Mouse (Mus musculus) cerebellum, adult (tissue): Measurements from ENCODE around the gene Bin2.

Experiments used
- ATAC-seq: cut with Nextera tagmentation; 2 replicates; pipeline ENCODE4 v1.9.2; 2017; ENCODE audit warnings: mild to moderate bottlenecking, moderate library complexity, mixed read lengths; ENCODE audit not compliant: insufficient number of reproducible peaks, low FRiP score, low TSS enrichment

The Bin2 gene

DNA sequence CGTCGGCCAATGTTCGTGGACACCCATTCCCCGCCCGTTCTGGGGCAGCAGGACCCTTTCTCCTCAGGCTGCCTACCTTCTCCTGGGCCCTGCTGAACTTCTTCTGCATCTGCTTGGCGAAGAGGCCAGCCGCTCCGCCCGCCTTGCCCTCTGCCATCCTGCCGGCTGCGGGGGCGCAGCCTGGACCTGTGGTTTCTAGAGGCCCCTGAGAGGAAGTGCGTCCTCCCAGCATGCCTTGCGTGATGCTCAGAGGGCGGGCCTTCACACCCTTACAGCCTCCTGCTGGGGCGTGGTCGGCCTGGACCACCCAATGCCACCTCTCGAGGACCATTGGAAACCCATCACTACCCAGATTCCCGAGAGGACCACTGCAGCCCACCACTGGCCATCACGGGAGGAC is at the start of gene Bin2:
Bin2 (minus strand) TSS at position 217 of the 400 bp plus-strand sequence.
- no peak for ATAC-seq

GRCm38 (mm10) chr15:100718572-100718971 is 49.2 kb upstream of the Bin2 start:
- ATAC-seq, result no peak

DNA sequence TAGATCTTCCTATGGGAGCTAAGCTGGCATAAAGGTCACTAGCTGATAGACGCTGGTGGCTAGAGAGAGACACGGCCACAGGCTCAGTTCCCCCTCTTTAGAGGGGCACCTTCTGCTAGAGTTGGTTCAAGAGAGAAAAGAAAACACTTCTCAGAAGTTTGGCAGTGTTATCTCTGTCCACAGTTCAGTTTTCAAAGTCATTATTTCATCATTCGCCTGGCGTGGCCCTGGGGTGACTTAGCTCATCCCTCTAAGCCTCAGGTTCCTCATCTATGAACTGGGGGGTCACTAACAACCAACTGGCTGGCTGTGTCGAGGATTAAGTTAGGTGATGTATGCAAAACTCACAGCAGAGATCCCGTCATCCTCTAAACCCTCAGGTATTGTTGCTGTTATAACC is 48.6 kb upstream of the Bin2 start:
- no peak for ATAC-seq

DNA sequence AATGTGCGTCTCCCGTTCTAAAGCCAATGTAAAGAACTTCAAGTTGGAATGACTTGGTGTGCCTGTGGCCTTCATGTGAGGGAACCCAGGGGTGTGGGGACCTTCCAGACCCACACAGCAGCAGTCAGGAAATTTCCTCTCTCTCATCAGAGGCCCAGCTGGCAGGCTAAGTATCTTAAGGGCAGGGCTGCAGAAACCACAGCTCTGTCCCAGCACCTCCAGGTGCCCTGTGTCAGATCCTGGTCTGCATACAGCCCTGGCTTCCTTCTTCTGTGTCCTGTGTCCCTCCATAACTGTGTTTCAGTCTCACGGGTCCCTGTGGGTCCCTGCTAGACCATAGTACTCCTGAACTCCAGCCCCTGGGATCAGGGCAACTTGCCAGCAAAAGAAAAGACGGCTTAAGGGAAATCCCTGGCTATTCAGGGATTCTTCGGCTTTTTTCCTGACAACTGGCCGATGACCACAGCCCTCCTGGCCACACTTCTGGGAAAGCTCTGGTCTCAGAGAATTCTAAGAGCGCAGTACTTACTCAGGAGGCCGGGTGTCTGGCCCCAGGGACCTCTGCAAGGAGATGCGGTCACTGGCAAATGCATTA is 46.1 kb upstream of the Bin2 start:
- no peak for ATAC-seq

DNA sequence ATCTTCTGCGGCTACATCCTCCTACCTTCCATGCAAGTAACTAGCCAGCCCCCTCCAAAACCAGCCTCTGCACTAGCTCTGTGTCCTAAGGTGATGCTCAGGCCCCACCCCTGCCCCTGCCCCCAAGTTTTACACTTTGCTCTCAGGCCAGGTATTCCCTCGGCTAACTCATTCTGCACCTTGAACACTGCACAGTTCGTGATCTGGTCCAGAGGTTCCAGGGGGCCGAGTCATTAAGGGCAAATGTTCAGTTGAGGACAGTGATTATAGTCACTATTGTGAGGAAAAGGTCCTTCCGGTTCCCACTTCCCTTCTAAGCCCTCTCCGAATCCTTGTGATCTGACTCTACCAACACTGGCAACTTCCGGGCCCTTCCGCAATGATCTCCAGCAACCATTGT is 45.1 kb upstream of the Bin2 start:
- ATAC-seq, result no peak

- ATAC-seq, result no peak
These were observed 41.5 kb upstream of the Bin2 start for GRCm38 (mm10) chr15:100710838-100711237.

DNA sequence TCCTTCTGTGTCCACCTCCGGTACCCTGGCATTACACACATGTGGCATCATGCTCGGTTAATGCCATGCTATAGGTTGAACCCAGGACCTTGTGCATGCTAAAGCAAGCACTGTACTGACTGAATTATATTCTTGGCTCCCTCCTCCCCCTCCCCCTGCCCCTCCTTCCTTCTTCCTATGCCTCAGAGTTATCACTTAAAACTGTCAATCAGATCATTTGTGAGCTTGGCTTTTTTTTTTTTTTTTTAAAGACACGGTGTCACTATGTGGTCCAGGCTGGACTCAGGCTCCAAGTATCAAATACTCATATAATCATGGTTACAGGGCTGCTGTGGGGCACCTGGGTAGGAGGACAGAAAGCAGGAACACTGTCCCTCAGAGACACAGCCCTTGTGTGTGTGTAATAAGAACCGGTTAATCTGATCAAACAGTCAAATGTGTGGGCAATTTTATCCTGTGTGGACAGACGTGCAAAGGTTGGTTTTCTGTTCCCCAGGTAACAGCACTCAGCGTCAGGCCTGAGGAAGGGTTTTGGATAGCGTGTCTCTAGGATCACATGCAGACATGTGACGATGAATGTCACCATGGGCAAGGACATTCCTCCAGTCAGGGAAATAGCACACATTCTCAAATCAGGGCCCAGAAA is 39.2 kb upstream of the Bin2 start:
- no peak for ATAC-seq

DNA sequence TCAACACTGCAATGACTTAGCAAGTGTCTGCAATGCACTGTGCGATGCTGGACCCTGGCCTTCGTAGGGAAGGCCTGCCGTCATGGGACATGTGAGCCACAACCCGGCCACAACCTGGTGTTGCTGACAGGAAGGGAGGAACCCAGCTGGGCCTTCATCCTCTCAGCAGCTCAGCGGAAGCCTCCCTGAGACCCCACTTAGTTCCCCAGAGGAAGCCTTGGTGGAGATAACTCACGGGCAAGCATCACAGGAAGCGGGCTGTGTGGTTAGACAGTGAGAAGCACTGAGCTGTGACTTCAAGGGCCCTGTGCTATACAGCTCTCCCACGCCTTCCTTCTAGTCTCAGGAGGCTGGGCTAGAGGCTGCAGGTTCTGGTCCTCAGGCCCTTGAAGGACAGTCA is 36.9 kb upstream of the Bin2 start:
- ATAC-seq, result no peak

- ATAC-seq, result no peak
These were observed 36.0 kb upstream of the Bin2 start for GRCm38 (mm10) chr15:100705376-100705775.

DNA sequence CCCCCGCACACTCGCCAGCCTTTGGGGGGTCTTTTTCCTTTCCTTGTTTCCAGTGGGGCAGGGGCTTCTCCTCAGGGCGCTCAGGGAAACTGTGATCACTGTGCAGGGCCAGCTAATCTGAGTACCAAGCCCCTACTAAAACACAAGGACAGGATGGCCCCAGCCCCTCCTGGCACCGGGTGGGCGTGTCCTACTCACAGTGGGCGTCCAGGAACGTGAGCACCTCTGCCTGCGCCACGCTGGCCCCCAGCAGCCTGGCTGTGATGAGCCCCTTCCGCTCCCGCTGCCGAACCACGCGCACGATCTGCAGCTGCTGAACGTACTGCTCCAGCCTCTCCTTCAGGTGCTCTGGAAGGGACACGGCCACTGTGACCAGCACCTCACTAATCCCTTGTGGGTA is 34.6 kb upstream of the Bin2 start:
- no peak for ATAC-seq

DNA sequence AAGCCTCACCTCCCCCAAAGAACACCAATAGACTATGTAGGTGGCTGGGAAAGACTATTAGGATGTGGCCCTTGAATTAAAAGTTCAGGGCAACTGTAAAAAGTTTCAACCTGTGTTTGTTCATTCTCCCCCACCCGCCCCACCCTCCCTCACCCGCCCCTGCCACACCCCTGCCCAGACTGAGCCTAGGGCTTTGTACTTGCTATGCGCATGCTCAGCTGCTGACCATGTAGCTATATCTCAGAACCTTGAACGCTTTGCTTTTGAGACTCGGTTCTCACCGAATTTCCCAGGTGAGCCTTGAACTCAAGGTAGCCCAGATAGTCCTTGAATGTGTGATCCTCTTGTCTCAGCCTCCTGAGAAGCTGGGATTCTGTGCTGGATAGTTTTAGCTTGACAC is 32.5 kb upstream of the Bin2 start:
- no peak for ATAC-seq

- no peak for ATAC-seq
These were observed 31.8 kb upstream of the Bin2 start for GRCm38 (mm10) chr15:100701108-100701507.

- no peak for ATAC-seq
These were observed 31.1 kb upstream of the Bin2 start for GRCm38 (mm10) chr15:100700424-100700823.

DNA sequence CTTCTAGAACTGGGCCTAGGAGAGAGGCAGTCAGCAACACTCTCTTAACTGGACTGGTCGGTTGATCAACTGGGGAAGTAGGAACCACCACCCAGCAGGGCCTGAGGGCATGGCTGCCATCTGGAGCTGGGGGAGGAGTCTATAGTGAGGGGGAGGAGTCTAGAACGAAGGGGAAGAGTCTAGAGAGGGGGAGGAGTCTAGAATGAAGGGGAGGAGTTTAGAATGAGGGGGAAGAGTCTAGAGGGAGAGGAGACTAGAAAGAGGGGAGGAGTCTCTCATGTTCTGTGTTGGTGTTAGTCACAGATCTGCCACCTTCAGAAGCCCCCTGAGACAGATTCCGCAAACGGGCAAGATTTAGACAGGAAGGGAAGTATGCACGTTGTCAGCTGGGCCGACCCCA is 30.0 kb upstream of the Bin2 start:
- ATAC-seq, result no peak

- ATAC-seq, result no peak
These were observed 28.7 kb upstream of the Bin2 start for GRCm38 (mm10) chr15:100698078-100698477.

- ATAC-seq, result no peak
These were observed 25.1 kb upstream of the Bin2 start for GRCm38 (mm10) chr15:100694406-100694805.

DNA sequence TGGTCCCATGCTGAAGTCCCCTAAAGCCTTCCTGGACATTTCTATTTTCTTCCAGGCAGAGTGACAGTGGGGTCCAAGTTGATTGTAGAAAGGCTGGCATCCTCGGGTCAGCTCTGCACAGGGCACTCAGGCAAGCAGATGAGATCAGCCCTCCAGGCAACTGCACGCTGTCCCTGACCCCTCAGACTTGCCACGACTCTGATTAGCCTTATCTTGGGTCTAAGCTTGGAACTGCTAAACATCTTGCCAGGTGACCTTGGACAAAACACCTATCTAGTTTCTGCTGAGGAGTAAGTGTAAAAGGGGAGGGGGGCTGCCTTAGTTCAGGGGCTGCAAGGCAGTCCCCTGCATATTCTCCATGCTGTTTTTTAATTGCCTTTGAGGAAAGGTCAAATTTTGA is 22.6 kb upstream of the Bin2 start:
- no peak for ATAC-seq

- no peak for ATAC-seq
These were observed 18.1 kb upstream of the Bin2 start, which contains the start of gene Cela1 for GRCm38 (mm10) chr15:100687430-100687971. Gene Cela1, minus strand, starts transcription at chr15:100687921.

- no peak for ATAC-seq
These were observed 17.6 kb upstream of the Bin2 start for GRCm38 (mm10) chr15:100686989-100687388.

DNA sequence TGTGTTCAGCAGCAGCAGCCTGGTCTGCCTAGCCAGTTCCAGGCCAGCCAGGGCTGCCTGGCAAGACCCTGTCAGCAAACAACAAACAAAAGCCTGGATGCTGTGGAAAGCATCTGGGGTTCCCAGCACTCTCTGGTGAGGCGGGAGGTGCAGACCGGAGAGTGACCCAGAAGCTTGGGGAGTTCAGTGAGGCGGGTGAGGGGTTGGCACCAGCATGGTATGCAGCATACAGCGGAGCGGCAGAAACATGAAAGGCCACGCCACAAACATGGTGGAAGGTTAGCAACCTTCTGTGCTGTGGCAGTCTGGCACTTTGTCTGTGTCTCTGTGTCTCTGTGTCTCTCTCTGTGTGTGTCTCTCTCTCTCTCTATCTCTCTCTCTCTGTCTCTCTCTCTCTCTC is 17.1 kb upstream of the Bin2 start:
- ATAC-seq, result no peak

GRCm38 (mm10) chr15:100685849-100686248 is 16.5 kb upstream of the Bin2 start:
- ATAC-seq, result no peak

DNA sequence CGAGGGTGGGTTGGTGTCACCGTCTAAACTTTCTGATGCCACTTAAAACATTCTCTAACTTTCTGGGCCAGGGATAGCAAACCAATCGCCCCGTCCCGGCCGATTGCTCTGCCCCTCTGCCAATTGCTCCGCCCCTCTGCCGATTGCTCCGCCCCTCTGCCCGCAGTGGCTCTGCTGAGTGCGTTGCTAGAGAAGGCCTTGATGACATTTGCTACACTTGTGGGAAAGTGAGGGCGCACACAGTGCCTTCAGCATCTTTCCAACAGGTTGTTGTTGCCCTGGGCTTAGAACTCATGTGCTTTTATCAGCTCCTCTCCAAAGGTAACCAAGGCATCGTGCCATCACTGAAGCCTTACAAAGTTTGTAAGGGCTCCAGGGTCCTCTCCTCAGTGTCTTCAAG is 15.9 kb upstream of the Bin2 start:
- no peak for ATAC-seq
